Mouse (Mus musculus) thymus, adult 18-20 months (tissue): ENCODE results near the gene Clcc1.
A peak's percentile ranks its signal among the peaks of the same experiment; 100 is the strongest.

Experiments used
- DNase-seq, 2 experiments: peaks; one replicate each; pipeline ENCODE4 v3.0.0; 2022; ENCODE audit warnings: mixed read lengths in 2 of 2

Clcc1 gene

GRCm38 (mm10) chr3:108702789-108703188, 49.1 kb downstream of the Clcc1 start:
- no peak for DNase-seq

- DNase-seq, result no peak
Observed at GRCm38 (mm10) chr3:108711296-108711695, 57.6 kb downstream of the Clcc1 start.

GRCm38 (mm10) chr3:108713065-108713675, 59.5 kb downstream of the Clcc1 start:
- DNase-seq, result no peak

DNA sequence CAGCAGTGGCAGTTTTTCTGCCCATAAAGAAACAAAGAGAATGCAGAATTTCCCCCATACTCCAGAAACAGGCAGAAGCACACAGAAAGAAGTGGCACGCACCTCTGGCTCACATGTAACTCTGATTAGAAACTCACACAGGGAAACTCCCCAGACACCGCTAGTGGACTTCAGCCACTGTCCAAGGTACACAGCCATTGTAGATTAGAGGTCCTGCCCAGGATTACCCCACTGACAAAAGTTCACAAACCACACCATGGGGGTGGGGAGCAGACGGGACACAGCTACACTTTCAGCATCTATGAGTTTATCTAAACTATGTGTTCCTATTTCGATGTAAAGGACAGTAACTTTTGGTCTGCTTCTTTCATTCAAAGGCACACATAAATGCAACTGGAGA, 61.1 kb downstream of the Clcc1 start:
- DNase-seq, result no peak

DNA sequence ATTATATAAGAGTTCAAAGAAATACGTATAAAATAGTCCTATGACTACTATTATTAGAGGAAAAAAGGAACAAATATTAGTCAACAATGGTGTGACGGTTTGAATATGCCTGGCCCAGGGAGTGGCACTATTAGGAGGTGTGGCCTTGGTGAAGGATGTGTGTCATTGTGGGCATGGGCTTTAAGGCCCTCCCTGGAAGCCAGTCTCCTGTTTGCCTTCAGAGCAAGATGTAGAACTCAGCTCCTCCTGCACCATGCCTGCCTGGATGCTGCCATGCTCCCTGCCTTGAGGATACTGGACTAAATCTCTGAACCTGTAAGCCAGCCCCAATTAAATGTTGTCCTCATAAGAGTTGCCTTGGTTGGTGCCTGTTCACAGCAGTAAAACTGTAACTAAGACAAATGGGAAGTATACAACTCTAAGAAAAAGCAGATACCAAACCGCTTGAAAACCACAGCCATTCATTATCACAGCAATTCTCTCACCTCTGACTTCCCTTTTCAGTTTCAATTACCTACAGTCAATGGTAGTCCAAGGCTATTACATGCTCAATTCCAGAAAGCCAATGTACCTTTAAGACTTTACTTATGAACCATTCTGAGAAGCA, 64.3 kb downstream of the Clcc1 start:
- no peak for DNase-seq

GRCm38 (mm10) chr3:108719357-108719756, 65.6 kb downstream of the Clcc1 start:
- DNase-seq, result no peak

DNA sequence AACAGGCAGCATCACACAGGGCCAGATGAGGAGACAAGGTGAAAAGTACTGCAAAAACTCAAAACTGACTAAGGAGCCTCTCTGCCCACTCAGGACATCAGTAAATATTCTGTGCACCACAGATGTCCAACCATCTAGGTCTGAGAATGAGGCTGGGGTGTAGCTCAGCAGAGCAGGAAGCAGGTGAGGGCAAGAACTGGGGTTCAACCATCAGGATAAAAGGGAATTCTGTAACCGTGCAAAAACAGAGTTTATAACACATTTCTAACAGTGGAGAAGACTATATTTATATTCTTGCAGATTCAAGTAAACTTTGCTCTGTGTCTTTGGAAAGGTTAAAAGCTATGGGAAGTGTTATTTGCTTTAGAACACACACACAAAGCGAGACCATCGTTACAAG, 66.0 kb downstream of the Clcc1 start:
- no peak for DNase-seq

DNA sequence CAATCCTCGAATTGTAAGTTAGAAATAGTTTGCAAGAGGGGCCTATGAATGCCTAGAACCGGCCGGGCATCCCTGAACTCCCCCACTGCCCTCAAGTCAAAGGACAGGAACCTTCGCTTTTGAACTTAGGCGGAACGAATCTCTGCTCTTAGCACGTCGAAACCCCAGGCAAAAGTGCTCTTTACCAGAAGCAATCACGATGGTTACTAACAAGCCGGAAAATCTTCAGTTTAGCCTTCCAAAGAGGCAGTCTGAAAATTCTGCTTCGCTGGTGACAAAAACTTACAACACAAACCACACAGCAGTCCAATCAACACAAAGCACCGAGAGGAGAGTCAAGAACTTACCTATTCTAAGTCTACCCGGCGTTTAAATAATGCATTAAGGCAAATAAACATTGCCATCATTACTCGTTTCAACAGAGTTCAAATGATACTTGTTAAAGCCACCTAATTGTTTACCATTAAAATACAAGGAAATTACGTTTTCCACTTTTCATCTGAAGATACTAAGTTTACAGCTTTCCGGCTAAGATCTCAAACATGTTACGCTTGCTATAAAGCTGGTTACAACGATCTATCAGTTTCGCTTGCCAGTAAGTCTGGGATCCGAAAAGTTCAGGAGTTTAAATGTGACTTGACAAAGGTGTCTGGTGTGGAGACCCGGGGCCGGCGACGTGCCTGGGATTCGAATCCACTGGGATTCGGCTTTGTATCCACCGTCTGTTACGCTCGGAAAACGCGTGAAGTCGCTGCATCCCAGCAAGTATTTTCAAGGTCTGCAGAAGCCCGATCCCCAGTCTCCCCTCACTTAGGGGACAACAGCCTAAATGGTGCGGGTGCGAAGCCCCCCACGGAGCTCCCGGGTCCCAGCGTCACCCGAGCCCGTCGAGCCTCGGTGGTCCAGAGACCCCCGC, 67.6 kb downstream of the Clcc1 start:
- DNase-seq, result no peak

DNA sequence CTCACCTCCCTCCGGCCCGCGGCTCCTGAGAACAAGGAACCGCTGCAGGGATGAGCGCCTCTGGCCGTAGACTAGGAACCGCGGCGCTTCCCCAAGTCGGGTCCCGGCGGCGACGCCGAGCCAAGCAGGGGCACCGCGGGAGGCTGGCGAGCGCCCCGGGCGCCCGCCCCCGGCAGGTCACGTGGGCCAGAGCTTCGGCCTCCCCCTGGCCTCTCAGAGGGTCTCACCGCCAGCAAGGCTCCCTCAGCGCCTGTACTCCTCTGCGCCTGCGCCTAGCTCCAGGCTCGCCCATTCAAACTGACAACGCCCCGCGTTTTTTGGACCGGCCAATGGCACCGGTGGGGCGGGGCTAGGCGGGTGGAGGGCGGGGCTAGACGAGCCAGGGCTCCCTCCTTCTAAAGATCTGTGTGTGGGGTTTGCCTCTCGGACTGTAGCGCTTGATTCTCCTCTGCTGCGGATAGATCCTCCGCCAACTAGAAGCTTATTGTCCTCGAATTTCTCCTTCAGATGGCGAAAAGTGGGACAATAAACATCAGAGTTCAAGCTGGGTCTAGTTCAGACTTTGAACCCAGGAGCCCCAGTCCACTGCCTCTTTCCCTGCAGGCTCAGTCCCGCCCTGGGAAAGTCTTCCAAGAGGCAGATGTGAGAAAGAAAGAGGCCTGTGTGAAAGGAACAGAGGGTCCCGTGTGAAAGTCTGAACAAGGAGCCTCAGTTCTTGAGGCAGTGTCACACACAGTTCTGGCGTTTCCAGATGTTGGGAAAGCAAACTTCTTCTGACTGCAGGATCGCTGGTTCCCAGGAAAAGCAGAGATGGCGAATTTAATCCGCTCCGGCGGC, 68.5 kb downstream of the Clcc1 start, which contains the start of gene Gpsm2:
TSS of gene Gpsm2 (minus strand) at position 274 of the 837 bp plus-strand sequence.
- peak; percentile 96 to 97 for DNase-seq

DNA sequence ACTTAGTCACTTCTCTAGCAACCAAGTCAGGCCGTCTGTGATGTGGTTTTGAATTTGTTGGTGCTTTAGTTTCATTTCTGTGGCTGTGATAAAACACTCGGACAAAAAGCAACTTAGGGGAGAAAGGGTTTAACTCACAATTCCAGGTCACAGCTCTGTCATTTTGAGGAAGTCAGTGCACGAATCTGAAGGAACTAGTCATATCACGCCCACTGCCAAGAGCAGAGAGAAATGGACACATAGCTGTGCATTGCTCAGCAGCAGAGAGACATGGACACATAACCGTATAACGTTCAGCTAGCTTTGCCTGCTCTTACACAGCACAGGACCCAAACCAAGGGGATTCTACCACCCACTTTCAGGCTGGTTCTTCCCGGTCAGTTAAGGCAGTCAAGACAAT, 72.7 kb downstream of the Clcc1 start:
- no peak for DNase-seq

- no peak for DNase-seq
Observed at GRCm38 (mm10) chr3:108727344-108727743, 73.6 kb downstream of the Clcc1 start.

DNA sequence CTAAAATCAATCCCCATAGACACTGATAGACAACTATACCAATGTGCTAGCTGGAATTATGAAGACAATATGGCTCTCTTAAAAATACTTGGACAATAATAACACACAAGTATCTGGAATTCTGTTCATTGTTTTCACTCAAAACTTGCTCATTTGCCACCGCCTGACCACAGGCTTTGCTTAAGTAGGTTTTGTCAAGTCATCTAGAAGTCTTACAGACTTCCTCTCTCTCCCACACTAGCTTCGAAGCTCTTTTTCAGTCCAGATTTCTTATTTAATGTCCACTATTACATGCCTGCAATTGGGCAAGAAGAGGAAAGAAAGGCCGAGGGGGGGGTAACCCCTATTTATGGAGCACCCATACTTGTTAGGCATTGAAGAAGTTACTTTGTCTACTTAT, 74.1 kb downstream of the Clcc1 start:
- no peak for DNase-seq
